Mouse (Mus musculus) ES-E14 (cell line): Measurements from ENCODE around the gene Klc3.

ENCODE experiments used
- HCFC1 ChIP-seq: IDR thresholded peaks from 2 replicates; pipeline ENCODE4 v1.6.1; 2012; ENCODE audit warnings: low read length, inconsistent platforms, borderline replicate concordance; ENCODE audit not compliant: insufficient read depth
- ZC3H11A ChIP-seq: IDR thresholded peaks from 2 replicates; pipeline ENCODE4 v1.6.1; 2012; ENCODE audit warnings: low read depth, mild to moderate bottlenecking, inconsistent platforms, low read length, borderline replicate concordance
- ZNF384 ChIP-seq: IDR thresholded peaks from 2 replicates; pipeline ENCODE4 v1.6.1; 2012; ENCODE audit warnings: low read depth, low read length, inconsistent platforms

GRCm38 (mm10) chr7:19368380-19368779 lies 35.5 kb downstream of the Klc3 start:
- TF ChIP-seq ZC3H11A = no peak
- TF ChIP-seq HCFC1 = no peak
- no peak for TF ChIP-seq ZNF384
